Mouse (Mus musculus) layer of hippocampus, adult 18-20 months (tissue): ENCODE results near the gene Coro6. TPM values are rescaled to one million over a fixed set of nuclear protein-coding genes. Genes with fewer than 3 reads are reported as not detected.
A peak's percentile ranks its signal among the peaks of the same experiment; 100 is the strongest.

ENCODE experiments used
- DNase-seq, 2 experiments: peaks; one replicate each; pipeline ENCODE4 v3.0.0; 2022; ENCODE audit warnings: low spot score in 2 of 2
- total RNA-seq, 2 experiments: library from RNA; stranded (reverse); gene quantifications; 2 replicates each; pipeline ENCODE4 v1.2.3; 2021

Coro6 gene
- total RNA-seq, 2 experiments from 2014 or later = 14.1 to 14.7 TPM

- DNase-seq = peak in 1 of 2 experiments; percentile 67
These were observed 30.2 kb downstream of the Coro6 start for GRCm38 (mm10) chr11:77492311-77492871.

GRCm38 (mm10) chr11:77492911-77493332 lies 30.7 kb downstream of the Coro6 start:
- peak; percentile 91 to 95 for DNase-seq

GRCm38 (mm10) chr11:77493512-77494343 lies 31.5 kb downstream of the Coro6 start, which contains the start of gene Git1:
Git1 (plus strand) TSS chr11:77493562.
- DNase-seq = peak in 1 of 2 experiments; percentile 73

- DNase-seq = peak in 1 of 2 experiments; percentile 27
These were observed 32.1 kb downstream of the Coro6 start for GRCm38 (mm10) chr11:77494344-77494676.

- no peak for DNase-seq
These were observed 32.6 kb downstream of the Coro6 start for GRCm38 (mm10) chr11:77494782-77495181.

- DNase-seq = no peak
These were observed 33.3 kb downstream of the Coro6 start for GRCm38 (mm10) chr11:77495507-77495906.

GRCm38 (mm10) chr11:77497341-77497756 lies 35.1 kb downstream of the Coro6 start:
- DNase-seq = peak in 1 of 2 experiments; percentile 65

- DNase-seq = peak in 1 of 2 experiments; percentile 62
These were observed 35.6 kb downstream of the Coro6 start for GRCm38 (mm10) chr11:77497851-77498250.

GRCm38 (mm10) chr11:77498261-77499139 lies 36.3 kb downstream of the Coro6 start:
- no peak for DNase-seq

GRCm38 (mm10) chr11:77499354-77499753 lies 37.1 kb downstream of the Coro6 start:
- DNase-seq = peak in 1 of 2 experiments; percentile 62

GRCm38 (mm10) chr11:77500361-77501325 lies 38.4 kb downstream of the Coro6 start:
- peak in 1 of 2 experiments; percentile 72 for DNase-seq

- DNase-seq = peak in 1 of 2 experiments; percentile 91
These were observed 39.2 kb downstream of the Coro6 start for GRCm38 (mm10) chr11:77501392-77501791.

GRCm38 (mm10) chr11:77501971-77502370 lies 39.8 kb downstream of the Coro6 start:
- no peak for DNase-seq

GRCm38 (mm10) chr11:77502481-77502880 lies 40.3 kb downstream of the Coro6 start:
- DNase-seq = no peak

GRCm38 (mm10) chr11:77503511-77503910 lies 41.3 kb downstream of the Coro6 start:
- no peak for DNase-seq

- DNase-seq = no peak
These were observed 42.2 kb downstream of the Coro6 start for GRCm38 (mm10) chr11:77504377-77504776.

GRCm38 (mm10) chr11:77505291-77505980 lies 43.2 kb downstream of the Coro6 start:
- no peak for DNase-seq

GRCm38 (mm10) chr11:77506273-77506672 lies 44.1 kb downstream of the Coro6 start:
- DNase-seq = no peak

- no peak for DNase-seq
These were observed 44.7 kb downstream of the Coro6 start for GRCm38 (mm10) chr11:77506941-77507340.

- DNase-seq = no peak
These were observed 45.2 kb downstream of the Coro6 start for GRCm38 (mm10) chr11:77507426-77507825.
